Mouse (Mus musculus) heart, embryonic 11.5 days (tissue): ENCODE measurements around the gene Gm42791. TPM values are rescaled to one million over a fixed set of nuclear protein-coding genes. Genes with fewer than 3 reads are reported as not detected.
A peak's percentile ranks its signal among the peaks of the same experiment; 100 is the strongest.

Experiments used
- ATAC-seq: fragments of 200-750 bp; cut with Nextera tagmentation; replicated peaks from 2 replicates; pipeline ENCODE4 v1.8.0; 2017; ENCODE audit warnings: moderate library complexity; ENCODE audit not compliant: insufficient number of reproducible peaks, low FRiP score, low TSS enrichment
- H3K27ac ChIP-seq: fragments of 300-500 bp; sonication (generic); 2 replicates; pipeline ENCODE4 v1.5.1; 2014; ENCODE audit warnings: mild to moderate bottlenecking, low read depth, low read length
- H3K27me3 ChIP-seq: fragments of 300-500 bp; sonication (generic); 2 replicates; pipeline ENCODE4 v1.6.1; 2014; ENCODE audit warnings: mild to moderate bottlenecking, low read length, mixed read lengths; ENCODE audit not compliant: control insufficient read depth, insufficient read depth
- H3K36me3 ChIP-seq: fragments of 300-500 bp; sonication (generic); 2 replicates; pipeline ENCODE4 v1.6.1; 2014; ENCODE audit warnings: mild to moderate bottlenecking, low read length, moderate library complexity, mixed read lengths; ENCODE audit not compliant: control insufficient read depth, insufficient read depth
- H3K4me1 ChIP-seq: fragments of 300-500 bp; sonication (generic); 2 replicates; pipeline ENCODE4 v1.6.1; 2014; ENCODE audit warnings: low read length; ENCODE audit not compliant: control insufficient read depth, insufficient read depth
- H3K4me2 ChIP-seq: fragments of 300-500 bp; sonication (generic); 2 replicates; pipeline ENCODE4 v1.6.1; 2014; ENCODE audit warnings: mild to moderate bottlenecking, moderate library complexity
- H3K4me3 ChIP-seq: fragments of 300-500 bp; sonication (generic); 2 replicates; pipeline ENCODE4 v1.5.1; 2014; ENCODE audit warnings: low read depth, low read length
- H3K9ac ChIP-seq: fragments of 300-500 bp; sonication (generic); 2 replicates; pipeline ENCODE4 v1.6.1; 2014; ENCODE audit warnings: mild to moderate bottlenecking, low read depth, low read length, moderate library complexity
- H3K9me3 ChIP-seq: fragments of 300-500 bp; sonication (generic); replicated peaks from 2 replicates; pipeline ENCODE4 v1.6.1; 2016; ENCODE audit warnings: low read length; ENCODE audit not compliant: control insufficient read depth
- WGBS: fragments of 180-500 bp; shearing (Covaris S2); extraction: QIAGEN DNeasy Blood & Tissue Kit; methylation state at CpG from one replicate; pipeline ENCODE4 v1.1.7; 2014; ENCODE audit not compliant: insufficient replicate concordance; 5-methylcytosine and 5-hydroxymethylcytosine counted together
- polyA plus RNA-seq: library from polyadenylated mRNA; unstranded; fragments of >200 nt; fragmentation: Nextera tagmentation; extraction: Ambion mirVana; gene quantifications from 2 replicates; pipeline ENCODE4 v1.2.1, GENCODE M21; 2014

Gm42791 gene
- polyA plus RNA-seq, 1 experiment from 2014 or later, result not detected

DNA sequence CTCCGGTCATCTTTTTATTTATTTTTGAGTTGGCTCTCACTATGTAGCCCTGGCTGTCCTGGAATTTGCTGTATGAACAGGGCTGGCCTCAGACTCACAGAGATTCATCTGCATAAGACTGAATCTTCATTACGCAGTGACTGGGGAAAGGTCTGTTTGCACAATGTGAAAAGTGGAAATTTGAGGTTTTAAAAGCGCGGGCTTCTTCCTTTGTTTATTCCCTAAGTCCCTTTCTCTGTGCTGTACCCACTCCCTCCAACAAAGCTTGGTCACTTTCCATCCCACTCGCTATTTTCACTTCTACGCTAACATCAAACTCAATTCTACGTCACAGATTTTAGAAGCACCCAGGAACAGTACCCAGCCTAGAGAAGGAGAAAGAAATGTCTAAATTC is 639 bp downstream of the Gm42791 start:
- peak overlapping the region; percentile 60 for H3K4me3 ChIP-seq
- peak overlapping the region; percentile 88 for H3K27ac ChIP-seq
- ATAC-seq, result no peak
- peaks cover 9% of the 10 kb centered on the region; the same call in 1 of the 2 replicates for H3K4me1 ChIP-seq
- 64% methylated on average over 7 of the region's 7 CpGs for WGBS
- no peaks in the 10 kb centered on the region for H3K27me3 ChIP-seq
- H3K36me3 ChIP-seq, result no peaks in the 10 kb centered on the region
- no peaks in the 10 kb centered on the region; the same call in 1 of the 2 replicates for H3K9me3 ChIP-seq
- peak overlapping the region; percentile 83 for H3K4me2 ChIP-seq
- peak overlapping the region; percentile 80 for H3K9ac ChIP-seq

DNA sequence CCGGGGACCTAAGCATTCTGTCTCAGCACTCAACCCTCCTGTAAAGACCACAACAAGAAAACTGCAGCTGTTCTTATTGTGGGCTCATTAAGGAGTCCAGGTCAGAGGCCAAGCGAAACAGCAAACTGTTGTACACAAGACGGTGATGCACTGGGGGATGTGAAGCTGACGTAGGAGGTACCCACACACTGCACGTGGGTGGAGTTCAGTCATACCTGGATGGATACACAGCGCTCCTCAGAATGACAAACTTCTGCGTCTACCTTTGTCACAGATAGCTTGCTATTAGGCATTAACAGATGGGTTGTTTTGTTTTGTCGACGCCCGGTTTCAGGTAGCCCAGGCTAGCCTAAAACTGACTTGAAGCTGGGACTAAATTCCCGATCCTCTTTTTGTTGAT is 2.3 kb downstream of the Gm42791 start:
- Histone ChIP-seq H3K27ac (no peak overlapping the region), H3K27me3 (no peaks in the 10 kb centered on the region), H3K4me1 (peaks cover 9% of the 10 kb centered on the region; the same call in 1 of the 2 replicates), H3K36me3 (no peaks in the 10 kb centered on the region; the same call in 1 of the 2 replicates), H3K4me3 (no peak overlapping the region), H3K9ac (no peak overlapping the region), H3K9me3 (no peaks in the 10 kb centered on the region; the same call in none of the 2 replicates), H3K4me2 (no peak overlapping the region)
- no peak for ATAC-seq
- WGBS, result 90% methylated on average over 11 of the region's 11 CpGs

DNA sequence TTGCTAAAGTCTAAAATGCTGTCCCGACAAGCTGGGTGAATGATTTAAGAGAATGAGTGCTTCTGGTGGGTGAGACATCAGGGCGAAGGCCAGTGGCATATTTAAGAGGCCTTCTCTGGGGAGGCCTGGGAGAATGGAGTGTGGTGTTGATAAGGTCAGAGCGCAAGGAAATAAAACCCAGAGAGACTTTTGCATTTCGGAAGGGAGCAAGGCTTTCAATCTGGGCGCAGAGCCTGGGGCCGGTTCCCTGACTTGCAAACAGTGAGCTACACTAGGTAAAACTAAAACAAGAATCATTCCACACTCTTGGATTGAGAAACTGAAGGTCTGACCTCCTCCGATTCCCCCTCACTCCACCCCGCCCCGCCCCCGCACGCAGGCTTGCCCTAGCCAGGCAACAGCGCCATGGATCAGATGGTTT is 4.0 kb downstream of the Gm42791 start:
- H3K4me1 ChIP-seq, result peaks cover 9% of the 10 kb centered on the region; the same call in 1 of the 2 replicates
- H3K4me2 ChIP-seq, result peak overlapping the region; percentile 9; the same call in 1 of the 2 replicates
- no peak overlapping the region for H3K9ac ChIP-seq
- no peaks in the 10 kb centered on the region; the same call in none of the 2 replicates for H3K9me3 ChIP-seq
- no peaks in the 10 kb centered on the region for H3K27me3 ChIP-seq
- 46% methylated on average over 12 of the region's 12 CpGs for WGBS
- no peak for ATAC-seq
- no peak overlapping the region for H3K4me3 ChIP-seq
- H3K27ac ChIP-seq, result peak overlapping the region; percentile 24
- H3K36me3 ChIP-seq, result no peaks in the 10 kb centered on the region; the same call in 1 of the 2 replicates

DNA sequence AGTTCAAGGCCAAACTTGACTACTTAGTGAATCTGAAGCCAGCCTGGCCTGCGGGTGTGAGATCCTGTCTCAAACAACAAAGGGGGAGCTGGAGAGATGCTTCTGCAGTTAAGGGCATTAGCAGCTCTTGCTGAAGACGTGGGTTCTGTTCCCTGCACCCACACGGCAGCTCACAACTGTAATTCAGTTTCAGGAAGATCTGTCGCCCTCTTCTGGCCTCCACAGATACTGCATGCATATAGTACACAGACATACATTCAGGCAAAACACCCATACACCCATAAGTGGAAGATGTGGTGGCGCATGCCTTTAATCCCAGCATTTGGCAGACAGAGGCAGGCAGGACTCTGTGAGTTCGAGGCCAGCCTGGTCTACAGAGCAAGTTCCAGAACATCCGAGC is 5.5 kb downstream of the Gm42791 start:
- H3K36me3 ChIP-seq, result no peaks in the 10 kb centered on the region; the same call in 1 of the 2 replicates
- no peaks in the 10 kb centered on the region; the same call in none of the 2 replicates for H3K9me3 ChIP-seq
- no peak overlapping the region for H3K4me2 ChIP-seq
- no peaks in the 10 kb centered on the region for H3K27me3 ChIP-seq
- ATAC-seq, result no peak
- 83% methylated on average over 7 of the region's 7 CpGs for WGBS
- no peak overlapping the region for H3K27ac ChIP-seq
- H3K4me1 ChIP-seq, result peaks cover 4% of the 10 kb centered on the region; the same call in 1 of the 2 replicates
- no peak overlapping the region for H3K9ac ChIP-seq
- H3K4me3 ChIP-seq, result no peak overlapping the region

DNA sequence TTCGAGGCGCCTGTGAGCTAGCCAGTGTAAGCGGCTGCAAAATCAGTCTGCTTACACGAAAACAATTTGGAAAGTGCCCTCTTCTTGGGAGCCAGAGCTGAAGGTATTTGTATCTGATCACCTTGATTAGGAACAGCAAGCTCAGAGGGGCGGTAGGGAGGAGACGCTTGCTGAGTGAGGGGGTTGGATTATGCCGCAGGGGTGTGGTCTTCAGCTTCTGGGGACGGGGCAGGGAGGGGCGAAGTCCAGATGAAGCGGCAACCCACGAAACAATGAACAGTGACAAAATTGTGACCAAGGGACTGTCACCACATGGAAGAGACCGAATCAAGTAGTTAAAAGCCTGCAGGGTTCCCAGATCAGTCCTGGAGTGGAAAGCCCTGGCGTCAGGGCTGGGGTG is 10.0 kb downstream of the Gm42791 start:
- H3K4me3 ChIP-seq, result no peak overlapping the region
- no peaks in the 10 kb centered on the region for H3K27me3 ChIP-seq
- H3K36me3 ChIP-seq, result no peaks in the 10 kb centered on the region; the same call in 1 of the 2 replicates
- H3K4me1 ChIP-seq, result no peaks in the 10 kb centered on the region
- H3K9ac ChIP-seq, result no peak overlapping the region
- no peak overlapping the region for H3K27ac ChIP-seq
- 29% methylated on average over 13 of the region's 13 CpGs for WGBS
- H3K4me2 ChIP-seq, result peak overlapping the region; percentile 24
- no peak for ATAC-seq
- H3K9me3 ChIP-seq, result peaks cover 4% of the 10 kb centered on the region

DNA sequence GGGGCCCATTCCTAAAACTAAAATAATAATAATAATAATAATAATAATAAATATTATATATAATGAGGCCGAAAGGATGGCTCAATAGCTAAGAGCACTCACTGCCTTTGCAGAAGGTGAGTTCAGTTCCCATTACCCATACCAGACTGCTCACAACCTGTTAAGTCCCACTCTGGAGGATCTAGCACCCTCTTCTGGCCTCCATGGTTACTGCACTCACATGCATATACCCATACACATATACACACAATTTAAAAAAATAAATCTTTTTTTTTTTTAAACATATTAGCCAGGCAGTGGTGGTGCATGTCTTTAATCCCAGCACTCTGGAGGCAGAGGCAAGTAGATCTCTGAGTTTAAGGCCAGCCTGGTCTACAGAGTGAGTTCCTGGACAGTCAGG is 11.3 kb downstream of the Gm42791 start:
- Histone ChIP-seq H3K4me3 (no peak overlapping the region), H3K27me3 (no peaks in the 10 kb centered on the region), H3K9me3 (peaks cover 4% of the 10 kb centered on the region), H3K27ac (no peak overlapping the region), H3K4me1 (peaks cover 2% of the 10 kb centered on the region), H3K9ac (no peak overlapping the region), H3K36me3 (no peaks in the 10 kb centered on the region; the same call in 1 of the 2 replicates), H3K4me2 (no peak overlapping the region)
- WGBS, result 100% methylated on average over 1 of the region's 1 CpGs
- ATAC-seq, result no peak

DNA sequence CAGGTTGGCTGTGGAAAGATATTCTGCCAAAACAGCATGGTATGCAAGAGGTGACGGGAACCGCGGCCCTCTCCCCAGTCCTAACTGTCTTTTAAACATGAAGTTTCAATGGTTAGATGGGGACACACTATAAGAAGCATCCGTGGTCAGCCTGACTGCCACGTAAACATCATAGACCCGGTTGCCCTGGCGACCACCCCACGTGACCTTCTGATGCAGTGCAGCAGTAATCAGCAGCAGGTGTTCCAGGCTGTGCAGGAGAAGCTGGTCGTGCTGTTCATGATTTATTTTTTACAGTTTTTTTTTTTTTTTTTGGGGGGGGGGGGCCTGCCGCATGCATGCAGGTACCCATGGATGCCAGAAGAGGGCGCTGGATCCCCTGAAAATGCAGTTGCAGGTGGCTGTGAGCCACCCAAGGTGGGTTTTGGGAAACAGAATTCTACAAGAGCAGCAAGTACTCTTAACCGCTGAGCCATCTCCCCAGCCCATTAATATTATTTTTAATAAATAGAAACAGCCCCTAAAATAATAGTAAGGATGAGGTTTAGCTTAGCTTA is 11.8 kb downstream of the Gm42791 start:
- H3K36me3 ChIP-seq, result no peaks in the 10 kb centered on the region; the same call in 1 of the 2 replicates
- WGBS, result 75% methylated on average over 12 of the region's 12 CpGs
- no peak for ATAC-seq
- H3K9me3 ChIP-seq, result peaks cover 4% of the 10 kb centered on the region
- no peak overlapping the region for H3K9ac ChIP-seq
- H3K27me3 ChIP-seq, result no peaks in the 10 kb centered on the region
- peaks cover 7% of the 10 kb centered on the region for H3K4me1 ChIP-seq
- no peak overlapping the region for H3K4me3 ChIP-seq
- H3K27ac ChIP-seq, result no peak overlapping the region
- no peak overlapping the region for H3K4me2 ChIP-seq

DNA sequence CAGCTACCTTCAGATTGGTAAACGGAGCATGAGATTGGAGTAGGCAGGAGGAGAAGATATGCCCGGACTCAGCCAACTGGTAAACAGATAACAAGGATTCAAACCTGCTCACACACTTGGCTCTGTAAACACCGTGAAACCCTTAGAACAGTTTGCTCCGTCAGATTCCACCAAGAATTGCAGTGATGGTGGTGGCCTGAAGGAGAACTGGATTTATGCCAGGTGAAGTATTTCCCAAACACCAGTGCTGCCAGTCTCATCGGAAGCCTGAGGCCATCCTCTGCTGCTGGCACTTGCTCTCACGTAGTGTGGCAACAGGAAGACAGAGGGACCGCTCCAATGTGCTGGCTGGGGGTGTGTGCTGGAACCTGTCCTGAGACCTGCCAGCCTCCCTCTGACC is 12.6 kb downstream of the Gm42791 start:
- no peak overlapping the region for H3K27ac ChIP-seq
- no peak overlapping the region for H3K4me3 ChIP-seq
- H3K27me3 ChIP-seq, result no peaks in the 10 kb centered on the region
- no peaks in the 10 kb centered on the region for H3K36me3 ChIP-seq
- no peak overlapping the region for H3K4me2 ChIP-seq
- peaks cover 15% of the 10 kb centered on the region for H3K4me1 ChIP-seq
- no peak overlapping the region for H3K9ac ChIP-seq
- peaks cover 4% of the 10 kb centered on the region for H3K9me3 ChIP-seq
- WGBS, result 83% methylated on average over 7 of the region's 7 CpGs
- ATAC-seq, result no peak

DNA sequence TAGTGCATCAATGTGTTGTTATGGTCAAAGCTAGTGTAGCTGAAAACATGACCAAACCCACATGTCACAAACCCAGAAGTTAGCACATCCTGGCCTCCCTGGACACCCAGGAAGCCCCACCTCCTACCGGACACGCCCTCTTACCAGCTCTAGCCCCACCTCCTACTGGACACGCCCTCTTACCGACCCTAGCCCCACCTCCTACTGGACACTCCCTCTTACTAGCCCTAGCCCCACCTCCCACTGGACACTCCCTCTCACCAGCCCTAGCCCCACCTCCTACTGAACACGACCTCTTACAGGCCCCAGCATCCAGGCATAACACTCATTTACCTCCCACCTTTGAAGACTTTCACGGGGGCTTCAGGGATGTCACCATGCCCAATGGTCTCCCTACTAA is 14.3 kb downstream of the Gm42791 start:
- Histone ChIP-seq H3K27me3 (no peaks in the 10 kb centered on the region), H3K36me3 (no peaks in the 10 kb centered on the region), H3K4me2 (no peak overlapping the region), H3K4me3 (no peak overlapping the region), H3K27ac (no peak overlapping the region), H3K9me3 (peaks cover 4% of the 10 kb centered on the region), H3K4me1 (peaks cover 15% of the 10 kb centered on the region), H3K9ac (no peak overlapping the region)
- ATAC-seq, result peak; percentile 62; the same call in 1 of the 2 replicates
- 44% methylated on average over 6 of the region's 6 CpGs for WGBS
